Mouse (Mus musculus) G1E (cell line): ENCODE results near the gene Olfr284. TPM values are rescaled to one million over a fixed set of nuclear protein-coding genes. Genes with fewer than 3 reads are reported as not detected.

Experiments used
- ATAC-seq: 2 replicates; pipeline ENCODE4 v1.8.0; 2016; ENCODE audit warnings: mild to moderate bottlenecking; ENCODE audit not compliant: insufficient number of reproducible peaks, poor library complexity, low FRiP score, severe bottlenecking; ENCODE audit errors: extremely low read depth
- DNase-seq: peaks from one replicate; pipeline ENCODE4 v3.0.0; 2012; ENCODE audit warnings: low spot score
- H3K27me3 ChIP-seq: 2 replicates; pipeline ENCODE4 v1.6.1; 2012; ENCODE audit warnings: mild to moderate bottlenecking, low read length, inconsistent platforms; ENCODE audit not compliant: insufficient read depth
- H3K36me3 ChIP-seq: replicated peaks from 2 replicates; pipeline ENCODE3; 2012; ENCODE audit warnings: mild to moderate bottlenecking, inconsistent platforms
- H3K4me1 ChIP-seq: 2 replicates; pipeline ENCODE4 v1.6.1; 2012; ENCODE audit warnings: low read depth, low read length, inconsistent platforms, mixed read lengths; ENCODE audit not compliant: insufficient read depth
- H3K4me3 ChIP-seq: 2 replicates; pipeline ENCODE4 v1.5.1; 2012; ENCODE audit warnings: low read depth, mild to moderate bottlenecking, inconsistent platforms, low read length, moderate library complexity, mixed read lengths
- H3K9me3 ChIP-seq: replicated peaks from 2 replicates; pipeline ENCODE4 v1.6.1; 2012; ENCODE audit warnings: inconsistent platforms
- CTCF ChIP-seq: IDR thresholded peaks from 2 replicates; pipeline ENCODE4 v1.5.1; 2012; ENCODE audit warnings: low read depth, low read length, inconsistent platforms, mixed read lengths
- GATA1 ChIP-seq: IDR thresholded peaks from 2 replicates; pipeline ENCODE4 v1.6.1; 2012; ENCODE audit warnings: borderline replicate concordance, low read length, inconsistent platforms, mixed read lengths
- GATA2 ChIP-seq: IDR thresholded peaks from 2 replicates; pipeline ENCODE4 v1.6.1; 2012; ENCODE audit warnings: low read depth, low read length, inconsistent platforms, borderline replicate concordance
- POLR2AphosphoS5 ChIP-seq: IDR thresholded peaks from 2 replicates; pipeline ENCODE4 v1.6.1; 2012; ENCODE audit warnings: low read depth, low read length, inconsistent platforms; ENCODE audit not compliant: insufficient replicate concordance
- TAL1 ChIP-seq: conservative IDR thresholded peaks from 2 replicates; pipeline ENCODE4 v1.6.1; 2012; ENCODE audit warnings: low read depth, low read length, inconsistent platforms, mixed read lengths
- polyA plus RNA-seq: library from polyadenylated mRNA; stranded (reverse); fragments of >175 nt; gene quantifications from 2 replicates; pipeline ENCODE4 v1.2.3, GENCODE M21; 2012
- total RNA-seq, 2 experiments: library from RNA; stranded (forward) in 1 of 2; stranded (reverse) in 1 of 2; fragments of 200-1000 nt in 1 of 2; fragments of >200 nt in 1 of 2; fragmentation: Nextera tagmentation in 1 of 2; gene quantifications; 2 replicates each; pipeline ENCODE4 v1.2.3; 2014 to 2017

Gene Olfr284
- total and polyA plus RNA-seq, 3 experiments: not detected

DNA sequence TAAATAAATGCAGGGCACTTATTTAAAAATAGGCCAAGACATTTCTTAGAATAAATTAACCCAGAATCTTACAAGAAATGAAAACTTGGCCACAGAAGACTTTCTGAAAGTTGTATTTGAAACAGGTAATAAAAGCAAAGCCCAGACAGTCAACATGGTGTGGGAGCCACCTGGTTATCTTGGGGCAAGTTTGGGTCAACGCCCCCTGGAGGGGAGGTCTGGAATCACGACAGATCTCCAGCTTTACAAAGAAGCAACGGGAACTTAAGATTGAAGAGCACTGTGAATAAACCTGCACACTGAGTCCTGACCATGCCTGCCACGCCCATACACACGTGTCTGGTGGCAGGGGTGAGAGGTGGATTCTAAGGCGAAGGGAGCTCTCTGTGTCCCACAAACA is 25.1 kb downstream of the Olfr284 start:
- DNase-seq: no peak
- no peaks in the 10 kb centered on the region; the same call in 1 of the 2 replicates for H3K27me3 ChIP-seq

DNA sequence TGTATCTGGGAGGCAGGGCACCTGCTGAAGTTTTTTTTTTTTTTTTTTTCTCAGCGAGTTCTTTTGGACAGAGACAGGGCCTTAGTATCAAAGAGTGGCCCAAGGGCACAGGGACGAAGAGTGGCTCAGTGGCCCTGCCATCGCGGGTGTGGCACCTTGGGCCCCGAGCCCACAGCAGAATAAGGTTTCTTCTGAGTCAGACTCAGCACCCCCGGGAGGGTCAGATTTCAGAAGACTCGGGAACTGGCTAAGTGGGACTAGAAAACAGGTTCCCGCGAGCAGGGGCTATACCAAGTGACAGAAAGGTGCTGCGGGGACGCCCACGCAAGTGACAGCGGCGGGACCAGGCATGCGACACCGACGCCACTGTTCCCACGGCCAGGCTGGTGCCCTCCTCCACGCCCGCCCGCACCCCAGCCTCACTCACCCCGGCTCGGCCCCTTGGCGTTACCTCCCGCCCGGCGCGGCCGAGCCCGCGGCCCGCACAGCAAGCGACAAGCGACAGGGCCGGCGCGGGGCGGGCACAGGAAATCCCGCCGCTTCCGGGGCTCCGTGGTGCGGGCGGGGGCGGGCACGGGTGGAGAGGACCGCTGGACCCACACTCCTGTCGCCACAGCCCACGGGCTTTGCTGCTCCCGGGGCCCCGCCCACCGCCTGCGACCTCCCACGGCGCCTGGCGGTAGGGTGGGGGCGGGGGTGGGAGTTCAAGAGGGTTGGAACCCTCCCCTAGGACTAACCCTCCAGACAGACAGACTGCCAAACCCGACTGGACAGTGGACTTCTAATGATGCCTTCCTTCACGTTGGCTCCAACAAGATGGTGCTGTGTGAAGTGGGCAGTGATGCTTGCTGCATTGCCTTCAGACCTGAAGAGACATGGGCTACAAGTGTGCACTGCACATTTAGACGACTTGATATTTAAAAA is 44.9 kb downstream of the Olfr284 start, which contains the start of gene Zfp641:
Gene Zfp641, minus strand, starts transcription at position 534 of the 924 bp plus-strand sequence.
- no peak for DNase-seq
- H3K9me3 ChIP-seq: no peaks in the 10 kb centered on the region
- H3K4me3 ChIP-seq: no peak within 1 kb of the TSS
- no peaks in the 10 kb centered on the region for H3K36me3 ChIP-seq
- H3K4me1 ChIP-seq: no peaks in the 10 kb centered on the region
- H3K27me3 ChIP-seq: no peaks in the 10 kb centered on the region; the same call in 1 of the 2 replicates
- TF ChIP-seq POLR2AphosphoS5 (no peak), GATA1 (no peak), GATA2 (no peak), TAL1 (no peak), CTCF (no peak)
- ATAC-seq: no peak

More for the DNA sequence above, 25.1 kb downstream of the Olfr284 start:
- no peak for ATAC-seq
- TF ChIP-seq GATA1: no peak
- peak; percentile 34; the same call in 1 of the 2 replicates for TF ChIP-seq CTCF
- no peaks in the 10 kb centered on the region for H3K4me1 ChIP-seq
- H3K36me3 ChIP-seq: no peaks in the 10 kb centered on the region
- no peaks in the 10 kb centered on the region for H3K9me3 ChIP-seq
- H3K4me3 ChIP-seq: no peak overlapping the region

DNA sequence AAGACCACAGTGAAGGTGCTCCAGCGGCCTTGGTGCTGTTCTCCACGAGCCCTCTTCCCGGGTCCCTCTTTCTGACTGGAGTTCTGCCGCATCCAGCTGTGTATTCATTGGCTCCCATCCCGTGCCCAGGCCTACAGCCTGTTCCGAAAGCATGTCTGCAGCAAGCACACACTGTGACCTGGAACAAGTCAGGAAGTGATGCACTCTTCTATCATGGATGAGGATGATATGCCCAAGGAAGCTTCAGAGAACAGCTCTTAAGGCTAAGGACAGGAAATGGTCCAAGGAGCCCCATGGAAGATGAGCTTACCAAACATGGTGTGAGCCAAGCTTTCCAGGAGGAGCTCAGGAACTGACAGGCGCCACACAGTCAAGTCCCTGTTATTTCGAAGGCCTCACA is 47.1 kb downstream of the Olfr284 start:
- no peak overlapping the region for H3K4me3 ChIP-seq
- H3K9me3 ChIP-seq: no peaks in the 10 kb centered on the region
- no peaks in the 10 kb centered on the region for H3K36me3 ChIP-seq
- no peaks in the 10 kb centered on the region for H3K4me1 ChIP-seq
- H3K27me3 ChIP-seq: no peaks in the 10 kb centered on the region; the same call in 1 of the 2 replicates
- ATAC-seq (no peak), DNase-seq (no peak)
- TF ChIP-seq POLR2AphosphoS5 (no peak), GATA2 (no peak), TAL1 (no peak), CTCF (no peak), GATA1 (no peak)

Other genes starting within 250 kb of the Olfr284 start
- 9.0 and 13.5 TPM in 2 replicates for gene Pfkm, start 248.4 kb downstream of the Olfr284 start, total RNA-seq (2014; fragmentation: Nextera tagmentation)
- 42.7 and 48.1 TPM in 2 replicates for gene Pfkm, start 248.4 kb downstream of the Olfr284 start, total RNA-seq (2017)
- gene Pfkm, start 248.4 kb downstream of the Olfr284 start, polyA plus RNA-seq: 10.2 and 13.3 TPM in 2 replicates
- gene Senp1, start 247.2 kb downstream of the Olfr284 start, total RNA-seq (2014; fragmentation: Nextera tagmentation): 61.3 and 71.2 TPM in 2 replicates
- gene Senp1, start 247.2 kb downstream of the Olfr284 start, total RNA-seq (2017): 44.4 and 55.5 TPM in 2 replicates
- 17.1 and 18.8 TPM in 2 replicates for gene Senp1, start 247.2 kb downstream of the Olfr284 start, polyA plus RNA-seq
- gene Asb8, start 175.4 kb downstream of the Olfr284 start, total RNA-seq (2014; fragmentation: Nextera tagmentation): 30.4 and 32.2 TPM in 2 replicates
- 27.2 and 37.5 TPM in 2 replicates for gene Asb8, start 175.4 kb downstream of the Olfr284 start, total RNA-seq (2017)
- 4.2 and 5.1 TPM in 2 replicates for gene Asb8, start 175.4 kb downstream of the Olfr284 start, polyA plus RNA-seq
- gene Ccdc184, start 173.8 kb downstream of the Olfr284 start, total RNA-seq (2014; fragmentation: Nextera tagmentation): not detected in 2 replicates
- gene Ccdc184, start 173.8 kb downstream of the Olfr284 start, total RNA-seq (2017): not detected in 2 replicates
- not detected in 2 replicates for gene Ccdc184, start 173.8 kb downstream of the Olfr284 start, polyA plus RNA-seq
- gene Olfr288, start 145.4 kb downstream of the Olfr284 start, total RNA-seq (2014; fragmentation: Nextera tagmentation): not detected in 2 replicates
- not detected in 2 replicates for gene Olfr288, start 145.4 kb downstream of the Olfr284 start, total RNA-seq (2017)
- gene Olfr288, start 145.4 kb downstream of the Olfr284 start, polyA plus RNA-seq: not detected in 2 replicates
- not detected in 2 replicates for gene Gm44579, start 120.0 kb downstream of the Olfr284 start, total RNA-seq (2014; fragmentation: Nextera tagmentation)
- 0.22 TPM in 1 of 2 replicates, not detected in the other for gene Gm44579, start 120.0 kb downstream of the Olfr284 start, total RNA-seq (2017)
- not detected in 2 replicates for gene Gm44579, start 120.0 kb downstream of the Olfr284 start, polyA plus RNA-seq
- not detected in 2 replicates for gene Olfr287, start 119.9 kb downstream of the Olfr284 start, total RNA-seq (2014; fragmentation: Nextera tagmentation)
- not detected in 2 replicates for gene Olfr287, start 119.9 kb downstream of the Olfr284 start, total RNA-seq (2017)
- not detected in 2 replicates for gene Olfr287, start 119.9 kb downstream of the Olfr284 start, polyA plus RNA-seq
- not detected in 2 replicates for gene Olfr286, start 106.5 kb downstream of the Olfr284 start, total RNA-seq (2014; fragmentation: Nextera tagmentation)
- gene Olfr286, start 106.5 kb downstream of the Olfr284 start, total RNA-seq (2017): 0.11 and 0.12 TPM in 2 replicates
- not detected in 2 replicates for gene Olfr286, start 106.5 kb downstream of the Olfr284 start, polyA plus RNA-seq
- gene H1fnt, start 83.7 kb downstream of the Olfr284 start, total RNA-seq (2014; fragmentation: Nextera tagmentation): not detected in 2 replicates
- not detected in 2 replicates for gene H1fnt, start 83.7 kb downstream of the Olfr284 start, total RNA-seq (2017)
- gene H1fnt, start 83.7 kb downstream of the Olfr284 start, polyA plus RNA-seq: not detected in 2 replicates
- gene Zfp641, start 44.8 kb downstream of the Olfr284 start, total RNA-seq (2014; fragmentation: Nextera tagmentation): not detected in 2 replicates
- 0.05 TPM in 1 of 2 replicates, not detected in the other for gene Zfp641, start 44.8 kb downstream of the Olfr284 start, total RNA-seq (2017)
- not detected in 2 replicates for gene Zfp641, start 44.8 kb downstream of the Olfr284 start, polyA plus RNA-seq
- gene Olfr285, start 23.6 kb downstream of the Olfr284 start, total RNA-seq (2014; fragmentation: Nextera tagmentation): not detected in 2 replicates
- gene Olfr285, start 23.6 kb downstream of the Olfr284 start, total RNA-seq (2017): 0.05 and 0.06 TPM in 2 replicates
- not detected in 2 replicates for gene Olfr285, start 23.6 kb downstream of the Olfr284 start, polyA plus RNA-seq
- gene Olfr283, start 40.0 kb upstream of the Olfr284 start, total RNA-seq (2014; fragmentation: Nextera tagmentation): not detected in 2 replicates
- not detected in 2 replicates for gene Olfr283, start 40.0 kb upstream of the Olfr284 start, total RNA-seq (2017)
- not detected in 2 replicates for gene Olfr283, start 40.0 kb upstream of the Olfr284 start, polyA plus RNA-seq
- gene Olfr282, start 90.2 kb upstream of the Olfr284 start, total RNA-seq (2014; fragmentation: Nextera tagmentation): not detected in 2 replicates
- gene Olfr282, start 90.2 kb upstream of the Olfr284 start, total RNA-seq (2017): 0.12 TPM in 1 of 2 replicates, not detected in the other
- not detected in 2 replicates for gene Olfr282, start 90.2 kb upstream of the Olfr284 start, polyA plus RNA-seq
- gene Olfr281, start 111.6 kb upstream of the Olfr284 start, total RNA-seq (2014; fragmentation: Nextera tagmentation): not detected in 2 replicates
- 0.11 and 0.17 TPM in 2 replicates for gene Olfr281, start 111.6 kb upstream of the Olfr284 start, total RNA-seq (2017)
- gene Olfr281, start 111.6 kb upstream of the Olfr284 start, polyA plus RNA-seq: not detected in 2 replicates
- not detected in 2 replicates for gene OR5BS1P, start 128.9 kb upstream of the Olfr284 start, total RNA-seq (2014; fragmentation: Nextera tagmentation)
- gene OR5BS1P, start 128.9 kb upstream of the Olfr284 start, total RNA-seq (2017): 0.06 and 0.11 TPM in 2 replicates
- gene OR5BS1P, start 128.9 kb upstream of the Olfr284 start, polyA plus RNA-seq: not detected in 2 replicates
- not detected in 2 replicates for gene Lalba, start 141.7 kb upstream of the Olfr284 start, total RNA-seq (2014; fragmentation: Nextera tagmentation)
- not detected in 2 replicates for gene Lalba, start 141.7 kb upstream of the Olfr284 start, total RNA-seq (2017)
- not detected in 2 replicates for gene Lalba, start 141.7 kb upstream of the Olfr284 start, polyA plus RNA-seq
- not detected in 2 replicates for gene Olfr279, start 151.4 kb upstream of the Olfr284 start, total RNA-seq (2014; fragmentation: Nextera tagmentation)
- 0.11 and 0.17 TPM in 2 replicates for gene Olfr279, start 151.4 kb upstream of the Olfr284 start, total RNA-seq (2017)
- not detected in 2 replicates for gene Olfr279, start 151.4 kb upstream of the Olfr284 start, polyA plus RNA-seq
- gene Kansl2, start 193.3 kb upstream of the Olfr284 start, total RNA-seq (2014; fragmentation: Nextera tagmentation): 26.9 and 39.8 TPM in 2 replicates
- gene Kansl2, start 193.3 kb upstream of the Olfr284 start, total RNA-seq (2017): 49.1 and 50.4 TPM in 2 replicates
- gene Kansl2, start 193.3 kb upstream of the Olfr284 start, polyA plus RNA-seq: 44.3 and 52.5 TPM in 2 replicates
- gene Ccnt1, start 229.9 kb upstream of the Olfr284 start, total RNA-seq (2014; fragmentation: Nextera tagmentation): 76.1 and 84.6 TPM in 2 replicates
- gene Ccnt1, start 229.9 kb upstream of the Olfr284 start, total RNA-seq (2017): 74.6 and 78.2 TPM in 2 replicates
- 5.7 and 6.4 TPM in 2 replicates for gene Ccnt1, start 229.9 kb upstream of the Olfr284 start, polyA plus RNA-seq
- not detected in 2 replicates for gene 4930415O20Rik, start 230.0 kb upstream of the Olfr284 start, total RNA-seq (2014; fragmentation: Nextera tagmentation)
- not detected in 2 replicates for gene 4930415O20Rik, start 230.0 kb upstream of the Olfr284 start, total RNA-seq (2017)
- gene 4930415O20Rik, start 230.0 kb upstream of the Olfr284 start, polyA plus RNA-seq: not detected in 2 replicates